Mouse (Mus musculus) liver (tissue): ENCODE data around the gene Sh2d2a.
A peak's percentile ranks its signal among the peaks of the same experiment; 100 is the strongest.
"Not testable (repeated sequence)": the region's sequence is repeated elsewhere in the genome, so short reads cannot be mapped to it uniquely, and the experiment has no call there.

Experiments used
- DNase-seq: peaks from one replicate; pipeline ENCODE4 v3.0.0-alpha.2; 2020; ENCODE audit warnings: mixed read lengths

Sh2d2a gene

DNA sequence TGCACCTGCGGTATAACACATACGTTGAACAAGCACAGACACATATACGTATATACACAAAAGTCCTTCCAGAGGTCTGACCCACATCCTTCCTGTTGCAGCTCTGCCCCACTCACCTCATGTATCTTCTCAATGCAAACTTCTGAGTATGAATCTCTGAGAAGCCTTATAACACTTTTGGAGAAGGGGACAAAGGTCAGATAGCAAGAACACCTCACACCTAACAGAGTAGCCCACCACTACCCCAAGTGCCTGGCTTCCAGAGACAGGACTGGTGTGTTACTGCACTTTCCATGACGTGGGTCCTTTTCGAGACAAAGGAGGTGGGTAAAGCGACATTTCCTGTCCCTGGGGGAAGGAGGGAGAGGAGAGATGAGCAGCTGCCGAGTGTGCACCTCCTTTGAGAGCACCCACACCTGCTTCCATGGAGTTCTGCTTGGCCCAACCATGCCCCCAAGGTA lies at the start of gene Sh2d2a:
Sh2d2a (plus strand) TSS at position 106 of the 461 bp plus-strand sequence.
- no peak for DNase-seq

DNA sequence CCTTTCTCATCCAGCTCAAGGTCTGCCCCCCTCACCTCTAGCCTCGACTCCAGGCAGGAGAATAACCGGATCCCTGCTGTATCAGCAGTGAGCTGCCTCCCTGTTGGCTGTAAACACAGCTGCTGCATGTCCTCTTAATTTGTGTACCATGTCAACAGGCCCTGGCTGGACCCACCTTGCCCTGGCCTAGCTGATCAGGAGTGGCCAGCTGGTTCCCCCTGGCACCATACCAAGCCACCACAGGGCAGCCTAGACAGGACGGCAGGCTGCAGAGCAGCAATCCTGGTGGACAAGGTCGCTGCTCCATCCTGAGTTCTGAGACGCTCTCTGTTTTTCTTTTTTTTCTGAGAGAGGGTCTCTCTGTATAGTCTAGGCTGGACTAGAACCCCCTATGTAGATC lies 44.9 kb upstream of the Sh2d2a start:
- no peak for DNase-seq

DNA sequence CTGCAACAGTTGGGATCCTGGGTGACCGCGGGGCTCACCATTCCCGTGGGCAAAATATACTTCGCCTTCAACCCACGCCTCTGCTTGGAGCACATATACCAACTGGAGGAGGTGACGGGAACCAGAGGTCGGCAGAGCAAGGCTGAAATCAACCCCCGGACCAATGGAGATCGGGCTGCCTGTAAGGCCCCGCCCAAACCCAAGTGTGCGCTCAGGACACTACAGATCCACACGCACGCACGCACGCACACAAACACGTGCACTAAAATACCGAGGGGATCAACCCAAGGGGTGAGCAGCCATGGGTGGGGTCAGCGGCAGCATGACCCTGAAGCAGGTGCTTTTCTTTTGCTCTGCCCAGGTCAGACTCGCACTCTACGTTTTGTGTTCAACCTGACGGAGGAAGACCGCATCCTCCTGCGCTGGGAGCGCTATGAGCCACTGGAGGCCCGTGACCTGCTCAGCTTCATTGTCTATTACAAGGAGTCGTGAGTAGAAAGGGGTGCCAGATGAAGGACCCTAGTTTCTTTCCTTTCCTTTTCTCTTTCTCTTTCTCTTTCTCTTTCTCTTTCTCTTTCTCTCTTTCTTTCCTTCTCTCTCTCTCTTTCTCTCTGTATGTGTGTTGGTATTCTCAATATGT lies 42.4 kb upstream of the Sh2d2a start:
- DNase-seq, result no peak

DNA sequence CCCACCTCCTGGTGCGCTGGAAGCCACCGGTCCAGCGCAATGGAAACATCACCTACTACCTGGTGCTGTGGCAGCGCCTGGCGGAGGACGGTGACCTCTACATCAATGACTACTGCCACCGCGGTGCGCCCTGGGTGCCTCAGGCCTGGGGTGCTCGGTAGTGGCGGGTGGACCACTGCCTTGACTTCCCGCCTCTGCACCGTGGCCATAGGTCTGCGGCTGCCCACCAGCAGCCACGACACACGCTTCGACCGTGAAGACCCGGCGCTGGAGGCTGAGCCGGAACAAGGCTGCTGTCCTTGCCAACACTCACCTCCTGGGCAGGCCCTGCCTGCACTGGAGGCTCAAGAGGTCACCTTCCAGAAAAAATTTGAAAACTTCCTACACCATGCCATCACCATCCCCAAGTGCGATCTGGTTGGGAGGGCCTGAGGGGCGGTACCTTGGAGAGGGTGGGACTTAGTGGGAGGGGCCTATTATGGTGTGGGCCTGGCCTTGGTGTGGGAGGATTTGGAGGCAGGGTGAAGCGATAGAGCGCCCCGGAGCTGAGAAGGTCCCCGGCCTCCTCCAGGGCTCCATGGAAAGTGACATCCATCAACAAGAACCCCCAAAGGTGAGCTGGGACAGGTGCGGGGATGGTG lies 37.1 kb upstream of the Sh2d2a start:
- DNase-seq, result peak; percentile 21

DNA sequence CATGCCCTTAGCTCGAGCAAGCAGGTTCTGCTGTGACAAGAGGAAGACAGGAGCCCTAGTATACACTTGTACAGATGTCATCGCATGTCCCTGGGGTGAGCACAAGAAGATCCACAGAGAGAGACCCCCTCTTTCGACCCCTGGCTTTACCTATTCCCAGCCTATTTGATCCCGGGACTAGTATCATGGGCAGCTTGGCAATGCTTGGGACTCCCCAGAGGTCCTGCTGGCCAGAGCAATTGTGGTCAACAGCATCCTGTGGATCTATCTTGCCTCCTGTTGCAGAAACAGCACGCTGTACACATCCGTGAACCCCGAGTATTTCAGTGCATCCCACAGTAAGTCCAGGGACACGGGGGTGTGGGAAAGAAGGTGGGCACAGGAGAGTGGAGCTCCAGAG lies 35.3 kb upstream of the Sh2d2a start:
- no peak for DNase-seq

DNA sequence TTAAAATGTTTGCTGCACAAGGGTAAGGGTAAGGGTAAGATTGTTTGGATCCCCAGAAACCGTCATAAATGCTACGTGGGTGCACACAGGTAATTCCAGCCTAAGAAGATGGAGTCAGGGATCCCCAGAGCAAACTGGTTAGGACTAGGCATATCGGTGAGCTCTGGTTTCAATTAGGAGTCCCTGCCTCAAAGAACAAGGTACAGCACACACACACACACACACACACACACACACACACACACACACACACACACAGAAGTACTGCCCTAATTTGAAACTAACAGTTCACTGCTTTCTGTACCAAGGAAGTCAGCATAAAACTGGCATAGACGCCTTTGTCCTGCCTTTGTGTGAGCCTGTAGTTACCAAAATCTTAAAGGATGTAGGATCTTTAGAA lies 34.1 kb upstream of the Sh2d2a start:
- DNase-seq, result no peak

DNA sequence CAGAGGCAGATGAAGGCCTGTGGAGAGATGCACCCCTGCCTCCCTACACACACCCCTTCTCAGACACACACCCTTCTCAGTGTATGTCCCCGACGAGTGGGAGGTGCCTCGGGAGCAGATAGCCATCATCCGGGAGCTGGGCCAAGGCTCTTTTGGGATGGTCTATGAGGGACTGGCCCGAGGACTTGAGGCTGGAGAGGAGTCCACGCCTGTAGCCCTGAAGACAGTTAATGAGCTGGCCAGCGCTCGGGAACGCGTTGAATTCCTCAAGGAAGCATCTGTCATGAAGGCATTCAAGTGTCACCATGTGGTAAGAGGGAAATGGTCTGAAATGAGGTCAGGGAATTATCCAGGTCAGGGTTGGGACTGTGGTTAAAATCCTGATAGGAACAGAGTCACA lies 33.7 kb upstream of the Sh2d2a start:
- DNase-seq, result no peak

DNA sequence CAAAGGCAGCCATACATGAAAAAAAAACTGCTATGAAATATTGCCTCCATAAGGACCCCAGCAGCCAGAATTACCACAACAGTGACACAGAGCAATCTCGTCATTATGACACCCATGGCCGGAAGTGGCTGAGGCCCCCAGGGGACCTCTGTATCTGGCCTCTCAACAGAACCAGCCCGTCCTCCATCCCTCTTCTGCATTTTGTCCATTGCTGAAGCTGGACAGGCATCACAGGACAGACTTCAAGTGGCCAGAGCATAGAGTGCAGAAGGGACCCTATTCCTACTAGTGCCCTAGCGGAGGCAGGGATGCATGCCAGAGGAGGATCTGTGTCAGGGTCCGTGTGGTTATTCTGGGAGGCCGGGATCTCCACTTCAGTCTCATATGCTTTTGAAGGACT lies 30.4 kb upstream of the Sh2d2a start:
- DNase-seq, result no peak

DNA sequence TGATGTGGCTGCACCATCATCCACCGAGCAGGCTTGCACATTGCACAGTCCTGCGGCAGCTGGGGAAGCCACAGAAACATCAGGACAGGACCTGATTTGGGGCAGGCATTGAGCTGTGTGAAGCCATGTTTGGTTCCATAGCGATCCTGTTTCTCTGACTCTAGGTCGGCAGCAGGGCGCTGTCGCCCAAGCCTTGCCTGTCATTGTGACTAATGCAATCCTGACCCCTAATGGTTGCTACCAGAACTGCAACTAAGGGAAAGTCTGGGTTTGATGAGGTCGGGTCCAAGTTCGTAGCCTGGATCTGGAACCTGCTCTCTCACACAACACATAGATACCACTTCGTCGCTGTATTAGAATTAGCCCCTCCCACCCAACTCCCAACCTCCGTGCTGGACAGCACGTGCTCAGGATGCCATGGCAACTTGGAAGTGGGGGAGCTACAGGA lies 29.9 kb upstream of the Sh2d2a start:
- DNase-seq, result peak; percentile 67

DNA sequence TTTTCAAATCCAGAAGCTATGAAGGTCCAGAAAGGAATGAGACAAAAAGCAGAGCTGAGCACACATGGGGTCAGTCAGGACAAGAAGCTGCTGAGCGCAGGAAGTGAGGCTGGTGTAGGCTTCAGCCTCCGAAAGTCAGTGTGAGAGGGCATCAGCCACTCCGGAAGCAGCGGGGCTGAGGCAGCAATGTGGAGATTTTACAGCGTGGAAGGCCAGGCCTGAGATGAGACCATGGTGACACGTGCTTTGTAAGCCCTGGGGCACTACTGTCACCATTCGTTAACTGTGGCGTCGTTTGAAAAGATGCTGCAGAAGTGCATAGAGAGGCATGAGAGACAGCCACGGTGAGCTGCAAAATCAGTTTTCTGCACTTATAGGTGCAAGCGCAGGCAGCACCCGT lies 28.3 kb upstream of the Sh2d2a start:
- no peak for DNase-seq

DNA sequence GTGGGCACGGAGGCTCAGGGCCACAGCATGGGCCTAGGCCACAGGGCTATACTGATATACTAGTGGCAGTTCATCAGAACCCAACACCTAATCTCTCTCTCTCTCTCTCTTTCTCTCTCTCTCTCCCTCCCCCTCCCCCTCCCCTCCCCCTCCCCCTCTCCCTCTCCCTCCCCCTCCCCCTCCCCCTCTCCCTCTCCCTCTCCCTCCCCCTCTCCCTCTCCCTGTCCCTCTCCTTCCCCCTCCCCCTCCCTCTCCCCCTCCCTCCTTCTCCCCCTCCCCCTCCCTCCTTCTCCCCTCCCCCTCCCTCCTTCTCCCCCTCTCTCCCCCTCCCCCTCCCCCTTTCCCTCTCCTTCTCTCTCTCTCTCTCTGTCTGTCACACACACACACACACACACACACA lies 22.3 kb upstream of the Sh2d2a start, which contains the start of gene Pear1:
Pear1 (minus strand) TSS at position 101 of the 400 bp plus-strand sequence.
- DNase-seq, result not testable (repeated sequence)

DNA sequence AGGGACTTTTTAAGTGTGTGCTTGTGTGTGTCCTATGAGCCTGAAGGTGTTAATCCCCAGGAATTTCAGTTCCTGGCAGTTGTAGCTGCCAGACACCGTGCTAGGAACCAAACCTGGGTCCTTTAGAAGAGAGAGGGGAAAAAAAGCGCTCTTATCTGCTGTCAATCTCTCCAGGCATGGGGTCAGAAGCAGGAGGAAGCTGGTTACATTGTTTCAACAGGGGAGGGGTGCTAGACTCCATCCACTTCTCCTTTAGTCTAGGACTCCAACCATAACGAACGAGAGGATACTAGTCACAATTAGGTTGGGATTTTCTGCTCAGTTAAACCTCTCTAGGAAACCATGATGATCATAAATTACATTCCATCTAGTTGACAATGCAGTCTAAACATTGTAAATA lies 18.1 kb upstream of the Sh2d2a start:
- DNase-seq, result no peak

DNA sequence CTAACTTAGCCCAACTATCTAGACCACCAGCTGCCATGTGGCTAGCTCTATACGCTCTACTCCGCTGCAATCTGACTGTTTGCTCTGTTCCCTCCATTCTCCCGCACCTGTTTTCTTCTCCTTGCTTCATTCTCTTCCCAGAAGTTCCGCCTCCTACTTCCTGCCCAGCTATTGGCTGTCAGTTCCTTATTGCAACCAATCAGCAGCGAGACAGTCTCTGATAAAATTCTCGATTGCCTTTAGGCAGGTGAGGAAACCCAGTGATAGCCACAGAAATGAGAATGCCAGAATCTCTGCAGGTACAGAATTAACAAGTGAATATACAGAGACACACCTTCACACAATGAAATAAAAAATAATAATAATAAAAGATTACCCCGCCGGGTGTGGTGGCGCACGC lies 17.5 kb upstream of the Sh2d2a start:
- no peak for DNase-seq

DNA sequence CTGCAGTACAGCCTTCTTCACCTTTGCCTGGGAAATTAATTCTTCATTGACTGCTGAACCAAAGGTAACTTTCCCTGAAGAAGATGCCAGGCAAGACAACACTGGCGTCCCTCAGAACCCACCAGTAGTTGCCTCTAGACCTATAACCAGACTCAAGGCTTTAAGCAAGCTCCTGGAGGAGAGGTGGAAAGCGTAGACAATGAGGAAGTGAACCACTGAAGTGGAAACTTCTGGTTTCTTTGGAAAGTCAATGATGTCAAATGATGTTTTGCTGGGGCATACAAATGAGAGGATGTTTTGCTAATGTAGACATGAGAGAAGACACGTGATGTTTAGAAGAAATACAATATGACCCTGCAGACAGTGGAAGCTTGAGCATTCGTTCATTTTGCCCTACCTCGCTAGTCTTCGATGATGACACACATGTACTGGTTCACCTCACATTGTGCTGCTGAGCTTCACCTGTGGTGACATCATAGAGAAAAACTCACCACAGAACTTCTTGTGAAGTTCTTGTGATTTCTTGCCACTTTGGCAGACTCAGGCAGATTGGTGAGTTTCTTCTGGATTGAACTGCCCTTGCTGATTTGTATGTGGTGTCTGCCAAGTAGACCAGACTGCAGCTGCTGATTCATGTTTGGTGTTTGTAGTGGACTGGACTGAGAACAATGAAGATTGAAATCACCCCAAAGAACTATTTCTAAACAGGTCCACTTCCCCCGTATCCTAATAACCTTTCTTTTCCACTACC lies 14.3 kb upstream of the Sh2d2a start:
- no peak for DNase-seq

DNA sequence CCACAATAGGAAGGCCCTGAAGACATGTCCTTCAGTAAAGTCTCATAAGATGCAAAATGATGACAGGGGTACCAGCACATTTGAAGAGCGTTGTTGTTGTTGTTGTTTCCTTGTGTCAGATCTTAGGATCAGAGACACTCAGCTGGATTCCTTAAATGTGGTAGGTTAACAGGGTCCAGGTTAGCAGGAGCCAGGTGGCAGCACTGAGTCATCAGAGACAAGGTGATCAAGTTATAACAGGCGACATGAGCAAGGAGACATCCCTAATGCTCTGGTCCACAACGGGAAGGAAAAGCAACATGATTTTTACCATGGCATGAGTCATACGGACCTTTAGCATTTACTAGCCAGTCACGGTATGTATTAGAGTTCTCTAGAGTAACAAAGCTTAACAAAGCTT lies 13.1 kb upstream of the Sh2d2a start:
- no peak for DNase-seq

DNA sequence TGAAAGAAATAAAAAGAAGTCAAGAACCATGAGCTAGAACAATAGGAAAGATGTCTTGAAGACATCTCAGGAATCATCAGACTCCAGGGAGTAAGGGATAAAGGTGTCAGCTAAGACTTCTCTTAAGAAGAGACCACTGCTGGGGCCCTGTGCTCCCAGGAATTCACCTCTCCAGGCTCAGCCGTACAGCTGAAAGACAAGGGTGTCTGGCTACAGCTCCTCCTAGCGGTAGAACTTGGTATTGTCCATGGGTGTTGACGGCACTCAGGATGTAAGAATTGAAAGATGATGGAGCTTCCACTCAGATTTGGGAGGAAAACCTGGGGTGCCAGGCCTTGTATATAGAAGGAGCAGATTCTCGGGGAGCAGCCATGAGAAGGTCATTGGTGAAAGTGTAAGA lies 7.9 kb upstream of the Sh2d2a start:
- peak; percentile 69 for DNase-seq

DNA sequence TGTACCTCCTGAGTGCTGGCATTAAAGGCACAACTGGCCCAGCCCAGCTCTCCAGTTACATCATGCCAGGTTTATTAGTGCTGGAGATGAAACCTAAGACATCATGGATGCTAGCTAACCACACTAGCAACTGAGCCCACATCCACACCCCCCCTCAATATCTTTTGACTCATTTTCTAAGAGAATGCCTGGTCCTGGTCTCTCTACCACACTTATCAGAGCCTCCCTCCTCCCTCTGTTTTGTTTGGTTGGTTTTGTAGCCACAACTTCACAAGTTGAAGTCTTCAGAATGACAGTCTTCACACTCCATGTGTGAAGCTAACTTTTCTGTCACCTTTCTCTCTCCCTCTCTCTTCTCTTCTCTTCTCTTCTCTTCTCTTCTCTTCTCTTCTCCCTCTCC lies 5.7 kb upstream of the Sh2d2a start:
- no peak for DNase-seq

DNA sequence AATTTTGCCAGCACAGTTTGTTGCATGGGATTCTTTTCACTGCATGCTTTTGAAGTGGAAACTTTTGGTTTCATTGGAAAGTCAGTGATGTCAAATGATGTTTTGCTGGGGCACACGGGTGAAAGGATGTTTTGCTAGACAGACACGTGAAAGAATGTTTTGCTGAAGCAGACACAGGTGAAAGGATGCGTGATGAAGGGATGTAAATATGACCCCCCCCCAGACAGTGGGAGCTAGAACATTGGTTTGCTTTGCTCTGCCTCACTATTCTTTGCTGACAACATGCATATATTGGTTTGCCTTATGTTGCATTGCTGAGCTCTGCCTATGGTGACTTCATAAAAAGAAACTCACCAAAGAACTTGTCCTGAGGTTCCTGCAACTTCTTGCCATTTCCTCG lies 1.6 kb upstream of the Sh2d2a start:
- DNase-seq, result no peak

DNA sequence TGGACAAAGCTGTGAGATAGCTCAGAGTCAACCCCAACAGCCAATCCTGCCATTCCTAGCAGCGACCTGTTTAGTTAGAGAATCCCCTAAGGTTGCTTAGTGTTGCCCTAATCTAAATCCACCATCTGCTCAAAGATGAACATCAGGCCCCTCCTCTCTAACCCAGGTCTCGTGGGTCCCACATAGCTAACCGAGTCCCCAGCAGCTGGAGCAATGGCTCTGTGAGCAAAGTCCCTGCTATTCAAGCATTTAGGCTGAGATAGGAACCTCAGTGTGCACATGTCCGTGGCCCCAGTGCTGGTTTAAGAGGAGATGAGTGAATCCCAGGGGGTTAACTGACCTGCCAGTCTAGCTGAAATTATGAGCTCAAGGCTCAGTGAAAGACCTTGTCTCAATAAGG lies 369 bp upstream of the Sh2d2a start:
- no peak for DNase-seq

DNA sequence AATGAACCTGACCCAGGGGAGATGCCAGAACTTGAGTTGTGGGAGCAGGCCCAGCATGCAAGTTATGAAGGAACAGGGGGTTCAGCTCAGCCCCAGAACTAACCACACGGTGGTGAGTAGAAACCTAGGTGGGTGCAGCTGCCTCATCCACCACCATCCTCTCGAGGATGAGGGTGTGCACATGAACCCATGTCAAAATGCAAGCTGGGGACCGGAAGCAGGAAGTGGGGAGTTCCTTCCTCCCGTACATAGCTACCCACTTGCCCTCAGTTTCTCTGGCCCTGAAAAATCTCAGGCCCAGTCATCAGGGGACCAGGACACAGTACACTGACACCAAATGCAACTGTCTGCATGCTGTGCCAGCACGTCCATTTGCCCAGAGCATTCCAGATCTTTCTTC lies 1.1 kb downstream of the Sh2d2a start:
- DNase-seq, result no peak

DNA sequence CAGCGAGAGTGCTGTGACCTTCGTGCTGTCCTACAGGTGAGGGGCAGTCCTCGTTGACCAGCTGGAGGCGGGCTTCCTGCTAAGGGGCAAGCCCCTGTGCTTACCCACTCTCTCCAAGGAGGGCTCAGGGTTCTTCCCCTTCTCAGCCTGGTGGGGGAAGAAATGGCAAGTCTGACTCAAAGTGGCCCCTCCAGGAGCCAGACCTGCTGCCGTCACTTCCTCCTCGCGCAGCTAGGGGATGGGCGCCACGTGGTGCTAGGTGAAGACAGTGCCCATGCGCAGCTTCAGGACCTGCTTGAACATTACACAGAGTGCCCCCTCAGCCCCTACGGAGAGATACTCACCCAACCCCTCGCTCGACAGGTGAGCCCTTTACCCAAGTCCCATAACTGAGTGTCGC lies 2.6 kb downstream of the Sh2d2a start:
- DNase-seq, result no peak

DNA sequence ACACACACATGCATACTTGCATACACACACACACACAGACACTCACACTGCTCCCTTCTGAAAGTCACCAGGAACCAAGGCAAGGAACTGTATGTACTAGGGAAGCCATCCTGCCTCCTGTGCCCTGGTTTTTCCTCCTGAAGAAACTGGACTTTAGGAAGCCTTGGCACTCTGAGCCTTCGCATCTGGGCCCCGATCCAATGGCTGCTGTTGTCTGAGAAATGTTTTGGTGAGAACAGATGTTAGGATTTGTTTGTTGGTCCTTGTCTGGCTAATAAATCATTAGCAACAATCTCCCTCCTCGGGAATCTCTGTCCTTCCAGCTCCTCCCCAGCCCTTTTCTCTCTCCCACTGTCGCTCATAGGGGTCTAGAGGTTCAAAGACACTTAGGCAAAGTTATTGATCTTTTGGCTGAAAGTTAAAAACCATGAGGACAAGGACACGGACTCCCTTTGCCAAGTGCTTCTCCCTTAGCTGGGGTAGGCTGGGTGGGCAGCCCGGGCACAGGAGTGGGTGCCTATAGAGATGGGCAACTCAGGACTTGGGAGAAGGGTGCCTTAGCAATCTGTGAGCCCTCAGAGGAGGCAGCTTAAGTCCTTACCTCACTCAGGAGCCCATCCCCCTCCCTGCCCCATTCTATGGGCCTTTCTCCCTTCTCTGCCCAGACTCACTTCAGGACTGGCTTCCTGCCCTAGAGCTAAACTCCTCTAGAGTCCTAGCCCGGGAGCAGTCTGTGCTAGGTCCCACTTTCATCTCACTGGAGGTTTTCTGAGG lies 8.4 kb downstream of the Sh2d2a start:
- DNase-seq, result no peak

DNA sequence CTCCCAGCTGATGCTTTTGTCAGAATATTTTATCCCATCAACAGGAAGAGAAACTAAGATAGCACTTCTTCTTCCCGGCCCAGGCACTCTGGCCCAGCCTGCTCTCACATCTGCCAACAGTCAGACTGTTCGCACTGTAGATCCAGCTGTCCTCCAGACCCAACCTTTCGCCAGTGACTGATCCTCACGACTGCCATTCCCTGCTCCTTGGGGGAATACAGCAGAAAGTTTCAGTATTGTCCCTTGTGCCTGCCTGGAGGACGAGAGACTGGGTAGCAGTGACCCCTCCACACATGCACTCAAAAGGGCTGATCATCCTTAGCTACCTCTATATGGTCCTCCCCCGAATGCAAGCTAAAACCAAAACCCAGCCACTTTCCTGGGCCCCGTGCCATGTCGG lies 9.4 kb downstream of the Sh2d2a start:
- DNase-seq, result no peak
